Mouse (Mus musculus): ENCODE results near the gene Tnrc18. TPM values are rescaled to one million over a fixed set of nuclear protein-coding genes. Genes with fewer than 3 reads are reported as not detected.
A peak's percentile ranks its signal among the peaks of the same experiment; 100 is the strongest.

The Tnrc18 gene
- total RNA-seq, 2 experiments from 2014 or later = 82.2 TPM

DNA sequence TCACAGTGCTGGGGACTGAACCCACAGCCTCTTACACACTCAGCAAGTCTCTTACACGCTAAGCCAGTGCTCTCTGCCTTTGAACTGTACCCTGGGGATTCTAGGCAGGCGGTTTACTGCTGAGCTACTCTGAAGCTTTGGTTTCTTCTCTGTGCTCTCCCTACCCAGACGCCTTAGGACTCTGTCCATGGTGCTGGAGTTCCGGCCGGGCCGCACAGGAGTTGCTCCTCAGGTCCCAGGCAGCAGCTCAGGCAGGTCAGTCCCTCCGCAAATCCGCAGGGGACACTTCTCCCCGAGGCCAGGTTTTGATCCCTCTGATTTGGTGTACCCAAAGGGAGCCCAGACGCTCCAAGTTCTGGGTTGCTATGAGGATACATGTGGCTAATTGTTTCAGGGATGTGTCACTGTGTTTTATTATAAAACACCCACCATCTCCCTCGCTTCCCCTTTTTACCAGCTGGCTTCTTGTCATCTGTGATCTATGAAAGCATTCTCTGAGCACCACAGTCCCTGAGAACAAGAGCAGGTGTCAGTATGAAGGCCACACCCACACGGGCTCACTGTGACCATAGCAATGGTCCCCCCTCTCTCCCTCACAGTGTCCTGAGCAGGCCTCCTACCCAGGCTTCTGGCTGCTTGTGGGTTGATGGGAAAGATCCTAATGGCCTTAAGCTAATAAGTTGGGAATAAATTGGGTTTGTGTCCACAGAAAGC lies 122.7 kb downstream of the Tnrc18 start:
- DNase-seq (ENCODE audit: low spot score in 2 of 2) = peak in 1 of 2 experiments; percentile 57

DNA sequence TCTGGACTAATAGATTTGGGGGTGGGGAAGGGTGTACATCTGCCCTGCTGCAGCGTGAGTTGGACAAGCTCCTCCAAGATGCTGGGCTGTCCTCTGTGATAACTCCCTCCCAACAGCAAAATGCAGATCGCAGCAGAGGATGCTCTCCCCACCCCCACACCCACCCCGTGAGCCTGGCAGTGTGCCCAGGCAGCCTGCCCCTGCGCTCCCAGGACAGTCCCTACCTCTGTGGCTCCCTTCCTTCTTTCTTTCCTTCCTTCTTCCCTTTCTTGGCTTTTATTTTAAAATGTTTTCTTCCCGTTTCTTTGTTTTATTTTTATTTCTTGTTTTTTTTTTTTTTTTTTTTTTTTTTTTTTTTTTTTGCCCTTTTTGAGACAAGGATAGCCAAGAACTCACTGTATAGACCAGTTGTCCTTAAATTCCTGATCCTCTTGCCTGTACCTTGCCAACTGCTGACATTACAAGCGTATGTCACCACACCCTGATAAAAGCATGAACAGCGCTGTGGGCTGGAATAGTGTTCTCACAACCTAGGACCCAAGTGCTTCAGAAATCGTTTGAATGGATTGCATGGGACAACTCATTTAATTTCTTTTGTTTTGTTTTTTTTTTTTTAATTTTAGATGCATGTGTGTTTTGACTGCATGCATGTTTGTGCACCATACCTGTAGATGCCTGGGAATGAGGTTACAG lies 123.6 kb downstream of the Tnrc18 start:
- DNase-seq (ENCODE audit: low spot score in 2 of 2) = no peak

DNA sequence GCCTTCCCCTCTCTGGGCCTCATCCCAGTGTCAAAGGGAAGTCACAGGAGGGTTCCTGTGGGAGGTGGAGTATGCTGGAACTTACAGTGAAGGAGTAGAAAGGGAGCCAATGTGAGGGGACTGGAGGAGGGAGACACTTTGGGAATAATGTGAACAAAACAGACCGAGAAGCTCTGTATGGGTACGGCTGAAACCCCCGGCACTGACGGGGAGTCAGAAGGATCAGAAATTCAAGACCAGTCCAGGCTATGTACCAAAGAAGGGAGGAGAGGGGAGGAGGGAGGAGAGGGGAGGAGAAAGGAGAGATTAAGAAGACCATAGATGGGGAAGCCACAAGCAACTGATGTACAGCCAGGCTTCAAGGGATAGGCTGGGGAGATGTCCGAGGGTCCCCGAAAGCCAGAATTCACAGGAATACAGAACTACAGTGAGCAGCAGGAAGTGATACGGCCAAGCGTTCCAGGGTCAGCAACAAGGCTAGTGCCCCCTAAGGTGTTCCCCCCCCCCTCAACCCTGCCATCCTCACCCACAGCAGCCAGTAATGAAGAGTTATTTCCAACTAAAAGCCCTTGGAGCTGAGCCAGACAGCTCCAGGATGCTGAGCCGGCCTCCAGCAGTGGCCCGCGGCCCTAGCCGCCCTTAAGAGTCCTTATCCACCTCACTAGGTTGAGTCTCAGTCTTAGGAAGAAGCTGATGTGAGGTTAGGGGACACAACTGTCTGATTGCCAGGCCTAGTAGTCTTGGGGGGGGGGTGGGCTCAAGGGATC lies 124.3 kb downstream of the Tnrc18 start:
- no peak for DNase-seq (ENCODE audit: low spot score in 2 of 2)

DNA sequence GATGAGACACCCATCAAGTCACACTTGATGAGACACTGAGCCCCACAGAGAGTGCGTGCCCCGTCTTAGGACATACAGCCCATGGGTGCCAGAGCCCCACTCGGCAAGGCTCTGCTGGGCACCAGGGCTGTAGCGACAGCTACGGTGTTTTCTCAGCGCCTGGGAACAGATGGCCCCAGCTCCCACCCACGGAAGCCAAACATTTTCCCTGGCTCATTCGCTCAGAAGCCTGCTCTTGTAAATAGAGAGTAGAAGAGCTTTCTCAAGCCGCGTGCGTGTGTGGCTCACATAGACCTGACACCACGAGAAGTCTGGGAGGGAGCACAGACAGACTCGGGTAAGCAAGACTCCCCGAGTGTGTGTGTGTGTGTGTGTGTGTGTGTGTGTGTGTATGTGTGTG lies 125.2 kb downstream of the Tnrc18 start, which contains the start of gene Slc29a4:
TSS of gene Slc29a4 (plus strand) at position 265 of the 400 bp plus-strand sequence.
- DNase-seq (ENCODE audit: low spot score in 2 of 2) = no peak

DNA sequence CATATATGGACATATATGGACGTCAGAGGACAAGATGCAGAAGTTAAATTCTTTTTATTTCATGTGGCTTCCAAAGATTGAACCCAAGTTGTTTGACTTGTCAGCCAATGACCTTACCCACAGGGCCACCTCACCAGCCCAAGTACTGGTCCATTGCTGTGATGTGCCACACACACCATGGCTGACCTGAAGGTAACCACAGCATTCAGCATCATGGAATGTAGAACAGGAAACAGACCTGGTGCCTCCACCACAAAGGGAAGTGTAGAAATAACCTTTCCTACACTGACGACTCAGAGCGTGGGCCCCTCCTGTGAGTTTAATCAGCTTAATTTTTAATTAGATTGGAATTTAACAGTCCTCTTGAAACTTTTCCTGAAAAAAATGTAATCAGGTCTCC lies 127.1 kb downstream of the Tnrc18 start:
- no peak for DNase-seq (ENCODE audit: low spot score in 2 of 2)

DNA sequence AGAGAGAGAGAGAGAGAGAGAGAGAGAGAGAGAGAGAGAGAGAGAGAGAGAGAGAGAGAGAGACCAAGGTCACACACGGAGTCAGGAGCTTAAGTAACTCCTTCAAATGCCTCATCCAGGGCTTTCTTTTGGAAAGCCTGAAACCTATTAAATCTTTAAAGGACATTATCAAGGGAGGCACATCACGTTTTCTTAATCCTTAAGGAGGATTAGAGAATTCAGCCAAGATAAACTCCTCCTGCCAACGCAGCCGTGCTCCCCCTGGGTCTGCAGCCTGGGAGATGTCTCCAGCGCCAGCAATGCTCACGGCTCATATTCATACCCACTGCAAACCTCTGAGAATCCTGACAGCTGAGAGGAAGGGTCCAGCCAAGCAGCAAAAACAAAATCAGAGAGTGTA lies 128.6 kb downstream of the Tnrc18 start:
- no peak for DNase-seq (ENCODE audit: low spot score in 2 of 2)

DNA sequence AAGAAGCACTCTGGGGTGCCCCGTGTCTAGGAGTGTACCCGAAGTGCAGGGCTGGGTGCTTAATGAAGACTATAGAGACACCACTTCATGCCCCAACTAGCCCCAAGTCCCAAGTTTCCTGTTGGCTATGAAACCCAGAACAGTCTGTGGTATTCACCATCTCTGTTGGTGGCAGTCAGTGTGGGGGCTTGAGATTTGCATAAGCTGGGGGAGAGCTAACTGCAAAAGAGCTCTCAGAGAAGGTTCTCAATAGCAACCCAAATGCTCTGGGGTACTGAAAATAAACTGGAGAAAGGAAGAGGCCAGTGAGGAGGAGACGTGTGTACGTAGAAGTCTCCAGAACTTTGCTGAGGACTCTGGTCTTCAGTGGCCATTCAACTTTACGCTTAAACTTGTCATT lies 134.9 kb downstream of the Tnrc18 start:
- DNase-seq (ENCODE audit: low spot score in 2 of 2) = no peak

DNA sequence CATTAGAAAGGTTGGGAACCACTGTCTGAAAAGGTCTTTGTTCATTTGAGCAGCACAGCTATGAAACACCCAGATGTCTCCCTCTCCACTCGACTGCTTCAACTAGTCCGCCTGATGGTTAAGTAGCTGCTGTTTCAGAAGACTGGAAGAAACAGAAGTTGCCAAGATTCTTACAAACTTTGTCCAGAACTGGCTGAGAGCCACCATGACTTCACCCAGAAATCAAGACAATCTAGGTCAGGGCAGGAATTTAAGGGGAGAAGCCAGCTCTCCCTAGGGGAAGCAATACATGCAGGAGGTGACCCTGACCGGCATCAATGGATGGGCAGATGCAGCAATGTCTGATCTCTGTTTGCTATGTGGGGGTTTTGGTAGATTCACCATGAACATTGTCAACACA lies 135.6 kb downstream of the Tnrc18 start:
- DNase-seq (ENCODE audit: low spot score in 2 of 2) = no peak

DNA sequence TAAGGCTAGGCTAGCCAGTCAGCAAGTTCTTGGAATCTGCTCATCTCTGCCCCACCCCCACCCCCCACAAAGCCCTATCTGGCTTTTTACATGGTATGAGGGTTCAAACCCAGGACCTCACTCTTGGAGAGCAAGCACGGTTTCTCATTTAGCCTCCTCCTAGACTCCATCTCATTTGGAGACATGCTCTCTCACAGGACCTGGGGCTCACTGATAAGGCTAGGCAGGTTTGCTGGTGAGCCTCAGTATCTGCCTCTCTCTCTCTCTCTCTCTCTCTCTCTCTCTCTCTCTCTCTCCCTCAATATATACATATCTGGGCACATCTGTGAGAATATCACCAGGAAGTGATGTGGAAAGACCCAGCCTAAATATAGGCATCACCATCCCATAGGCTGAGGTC lies 138.4 kb downstream of the Tnrc18 start:
- no peak for DNase-seq (ENCODE audit: low spot score in 2 of 2)

DNA sequence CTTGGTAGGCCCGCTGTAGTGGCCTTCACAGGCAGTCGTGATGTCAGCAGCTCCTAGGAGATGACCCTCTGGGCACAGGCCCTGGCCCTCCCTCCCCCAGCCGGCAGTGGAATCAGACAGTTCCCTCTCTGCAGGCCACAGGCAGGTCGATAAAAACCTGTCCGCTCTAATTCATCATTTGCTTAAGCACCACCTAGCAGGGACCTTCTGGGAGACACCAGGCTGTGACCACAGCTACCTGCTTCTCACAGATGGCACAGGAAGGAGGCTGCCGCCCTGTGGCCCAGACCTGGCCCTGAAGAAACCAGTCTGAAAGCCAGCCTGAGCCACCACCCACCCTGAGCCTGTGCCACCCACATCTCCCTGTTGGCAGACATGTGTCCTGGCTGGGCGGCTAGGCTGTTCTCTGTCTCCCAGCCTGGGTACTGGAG lies 139.3 kb downstream of the Tnrc18 start:
- DNase-seq (ENCODE audit: low spot score in 2 of 2) = no peak

Other genes starting within 250 kb of the Tnrc18 start
- under 1 TPM; 0.27 to 0.39 TPM for gene Mmd2, start 208.9 kb downstream of the Tnrc18 start, total RNA-seq (2021)
- gene Wipi2, start 190.0 kb downstream of the Tnrc18 start, total RNA-seq (2021) = 10 to 100 TPM; 36.9 to 39.6 TPM
- gene Slc29a4, start 125.2 kb downstream of the Tnrc18 start, total RNA-seq (2021) = under 1 TPM; 0.81 to 0.88 TPM
- gene Fbxl18, start 77.8 kb upstream of the Tnrc18 start, total RNA-seq (2021) = 1 to 10 TPM; 9.7 to 9.8 TPM
- 1,000 to 10,000 TPM; 2,802 to 2,810 TPM for gene Actb, start 89.1 kb upstream of the Tnrc18 start, total RNA-seq (2021)
- 100 to 1,000 TPM; 182 to 208 TPM for gene Fscn1, start 142.7 kb upstream of the Tnrc18 start, total RNA-seq (2021)